Mouse (Mus musculus): ENCODE data around the gene Vmn1r27. TPM values are rescaled to one million over a fixed set of nuclear protein-coding genes. Genes with fewer than 3 reads are reported as not detected.

Vmn1r27 gene
- not detected in 2 replicates for polyA plus RNA-seq (2014; fragmentation: Nextera tagmentation; extraction: Ambion mirVana)

DNA sequence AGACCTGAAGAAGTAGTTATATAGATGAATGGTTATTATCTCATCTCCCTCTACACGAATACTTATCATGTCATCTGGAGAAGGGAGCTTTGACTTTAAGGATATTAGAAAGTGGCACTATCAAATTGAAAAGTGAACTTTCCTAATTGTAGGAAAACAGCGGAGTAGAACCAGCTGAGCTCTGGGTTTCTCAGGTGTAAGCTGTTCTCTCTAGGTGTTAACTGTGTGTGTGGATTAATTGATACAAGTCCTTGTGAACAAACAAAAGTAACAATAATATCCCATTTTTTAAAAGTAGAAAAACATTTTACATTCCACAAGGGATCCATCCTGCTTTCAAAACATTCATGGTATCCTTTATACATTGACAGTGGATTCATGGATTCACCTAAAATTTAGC, at the start of gene Vmn1r27:
Gene Vmn1r27, minus strand, starts transcription at position 101 of the 400 bp plus-strand sequence.
- WGBS = 73% methylated on average over 2 of the region's 2 CpGs
- ATAC-seq (ENCODE audit: insufficient number of reproducible peaks, insufficient read depth, low FRiP score, low read depth) = no peak
- no peaks in the 10 kb centered on the region for H3K27me3 ChIP-seq (ENCODE audit: control insufficient read depth, insufficient read depth, low read length)

DNA sequence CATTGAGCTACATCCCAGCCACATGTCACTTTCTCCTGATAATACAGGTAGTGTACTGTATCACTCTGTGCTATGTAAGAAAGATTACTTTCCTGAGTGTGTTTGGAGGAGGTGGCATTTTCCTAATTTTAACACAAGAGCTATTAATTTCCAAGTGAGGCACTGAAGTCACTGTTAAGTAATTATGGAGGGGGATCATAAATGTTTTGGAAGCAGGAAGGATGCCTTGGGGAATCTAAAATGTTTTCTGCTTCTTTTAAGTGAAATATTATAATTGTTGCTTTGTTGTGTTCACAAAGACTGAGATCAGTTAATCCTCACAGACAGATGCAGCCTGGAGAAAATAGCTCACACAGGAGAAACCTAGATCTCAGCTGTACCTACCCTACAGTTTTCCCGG, 43.1 kb upstream of the Vmn1r27 start, which contains the start of gene Vmn1r28:
Gene Vmn1r28, plus strand, starts transcription at position 301 of the 400 bp plus-strand sequence.
- no peak within 1 kb of the TSS for H3K4me3 ChIP-seq (ENCODE audit: low read depth, low read length)
- H3K27me3 ChIP-seq (ENCODE audit: control insufficient read depth, insufficient read depth, low read length) = no peaks in the 10 kb centered on the region
- H3K27ac ChIP-seq (ENCODE audit: low read length) = no peak within 1 kb of the TSS
- no peak within 1 kb of the TSS for H3K4me2 ChIP-seq (replicated peaks; ENCODE audit: low read depth, low read length)
- 88% methylated on average over 1 of the region's 1 CpGs for WGBS
- no peak for ATAC-seq (ENCODE audit: insufficient number of reproducible peaks, insufficient read depth, low FRiP score, low read depth)
- H3K4me1 ChIP-seq (ENCODE audit: control insufficient read depth, insufficient read depth, low read length) = no peaks in the 10 kb centered on the region
- H3K9me3 ChIP-seq (ENCODE audit: control insufficient read depth, low read depth, low read length) = no peaks in the 10 kb centered on the region
- H3K9ac ChIP-seq (replicated peaks; ENCODE audit: low read depth, low read length) = no peak within 1 kb of the TSS
- H3K36me3 ChIP-seq (ENCODE audit: control insufficient read depth, insufficient read depth, low read length) = no peaks in the 10 kb centered on the region

More for the DNA sequence above, at the start of gene Vmn1r27:
- H3K9me3 ChIP-seq (ENCODE audit: control insufficient read depth, low read depth, low read length) = no peaks in the 10 kb centered on the region
- H3K4me2 ChIP-seq (replicated peaks; ENCODE audit: low read depth, low read length) = no peak within 1 kb of the TSS
- no peaks in the 10 kb centered on the region for H3K4me1 ChIP-seq (ENCODE audit: control insufficient read depth, insufficient read depth, low read length)
- no peaks in the 10 kb centered on the region for H3K36me3 ChIP-seq (ENCODE audit: control insufficient read depth, insufficient read depth, low read length)
- no peak within 1 kb of the TSS for H3K4me3 ChIP-seq (ENCODE audit: low read depth, low read length)
- H3K27ac ChIP-seq (ENCODE audit: low read length) = no peak within 1 kb of the TSS
- H3K9ac ChIP-seq (replicated peaks; ENCODE audit: low read depth, low read length) = no peak within 1 kb of the TSS

DNA sequence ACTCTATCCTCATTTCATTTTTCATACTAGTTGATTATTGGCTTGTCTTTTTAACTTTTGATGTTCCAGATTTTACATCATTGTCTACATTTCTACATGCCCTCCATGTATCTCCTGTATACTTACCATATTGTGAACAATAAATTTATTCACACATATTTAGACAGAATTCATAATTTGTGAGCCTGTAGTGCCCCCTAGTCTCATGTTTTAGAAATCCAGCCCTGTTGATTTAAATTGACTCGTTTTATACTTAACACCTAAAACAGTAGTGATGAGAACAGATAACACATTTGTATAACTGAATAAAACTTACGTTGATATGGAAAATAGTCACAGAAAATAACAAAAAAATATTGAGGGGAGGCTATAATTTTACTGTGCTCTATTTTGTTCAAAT, 2.5 kb downstream of the Vmn1r27 start:
- no peaks in the 10 kb centered on the region for H3K36me3 ChIP-seq (ENCODE audit: control insufficient read depth, insufficient read depth, low read length)
- H3K9me3 ChIP-seq (ENCODE audit: control insufficient read depth, low read depth, low read length) = no peaks in the 10 kb centered on the region
- H3K4me3 ChIP-seq (ENCODE audit: low read depth, low read length) = no peak overlapping the region
- H3K4me2 ChIP-seq (replicated peaks; ENCODE audit: low read depth, low read length) = no peak overlapping the region
- H3K4me1 ChIP-seq (ENCODE audit: control insufficient read depth, insufficient read depth, low read length) = no peaks in the 10 kb centered on the region
- no peaks in the 10 kb centered on the region for H3K27me3 ChIP-seq (ENCODE audit: control insufficient read depth, insufficient read depth, low read length)
- H3K9ac ChIP-seq (replicated peaks; ENCODE audit: low read depth, low read length) = no peak overlapping the region
- no peak overlapping the region for H3K27ac ChIP-seq (ENCODE audit: low read length)
- ATAC-seq (ENCODE audit: insufficient number of reproducible peaks, insufficient read depth, low FRiP score, low read depth) = no peak
- 74% methylated on average over 2 of the region's 2 CpGs for WGBS

Other genes with a start within 250 kb of the Vmn1r27 start
- gene Vmn1r25, start 238.0 kb downstream of the Vmn1r27 start, polyA plus RNA-seq (2014; fragmentation: Nextera tagmentation; extraction: Ambion mirVana) = not detected in 2 replicates
- not detected in 2 replicates for gene Vmn1r26, start 203.7 kb downstream of the Vmn1r27 start, polyA plus RNA-seq (2014; fragmentation: Nextera tagmentation; extraction: Ambion mirVana)
- not detected in 2 replicates for gene Vmn1r28, start 43.2 kb upstream of the Vmn1r27 start, polyA plus RNA-seq (2014; fragmentation: Nextera tagmentation; extraction: Ambion mirVana)
- gene Vmn1r29, start 82.7 kb upstream of the Vmn1r27 start, polyA plus RNA-seq (2014; fragmentation: Nextera tagmentation; extraction: Ambion mirVana) = not detected in 2 replicates
- gene Vmn1r30, start 224.6 kb upstream of the Vmn1r27 start, polyA plus RNA-seq (2014; fragmentation: Nextera tagmentation; extraction: Ambion mirVana) = not detected in 2 replicates